Mouse (Mus musculus) liver, embryonic 13.5 days (tissue): ENCODE measurements around the gene Ric8b. TPM values are rescaled to one million over a fixed set of nuclear protein-coding genes. Genes with fewer than 3 reads are reported as not detected.

ENCODE experiments used
- ATAC-seq: fragments of 200-750 bp; cut with Nextera tagmentation; 2 replicates; pipeline ENCODE4 v1.8.0; 2017; ENCODE audit warnings: low read depth, mild to moderate bottlenecking, moderate number of reproducible peaks, moderate library complexity
- DNase-seq: peaks from one replicate; pipeline ENCODE4 v3.0.0; 2022
- H3K27ac ChIP-seq: fragments of 300-500 bp; sonication (generic); 2 replicates; pipeline ENCODE4 v1.5.1; 2015; ENCODE audit warnings: moderate library complexity, mild to moderate bottlenecking, inconsistent platforms
- H3K27me3 ChIP-seq: fragments of 300-500 bp; sonication (generic); 2 replicates; pipeline ENCODE4 v1.6.1; 2015; ENCODE audit warnings: mild to moderate bottlenecking, inconsistent platforms
- H3K36me3 ChIP-seq: fragments of 300-500 bp; sonication (generic); 2 replicates; pipeline ENCODE4 v1.6.1; 2015; ENCODE audit warnings: mild to moderate bottlenecking, inconsistent platforms
- H3K4me1 ChIP-seq: fragments of 300-500 bp; sonication (generic); replicated peaks from 2 replicates; pipeline ENCODE4 v1.6.1; 2015; ENCODE audit warnings: inconsistent platforms
- H3K4me2 ChIP-seq: fragments of 300-500 bp; sonication (generic); 2 replicates; pipeline ENCODE4 v1.6.1; 2015; ENCODE audit warnings: inconsistent platforms, mild to moderate bottlenecking, moderate library complexity
- H3K4me3 ChIP-seq: fragments of 300-500 bp; sonication (generic); replicated peaks from 2 replicates; pipeline ENCODE4 v1.5.1; 2015; ENCODE audit warnings: mild to moderate bottlenecking, inconsistent platforms
- H3K9ac ChIP-seq: fragments of 300-500 bp; sonication (generic); 2 replicates; pipeline ENCODE4 v1.6.1; 2015; ENCODE audit warnings: mild to moderate bottlenecking, inconsistent platforms
- H3K9me3 ChIP-seq: fragments of 300-500 bp; sonication (generic); replicated peaks from 2 replicates; pipeline ENCODE4 v1.6.1; 2016; ENCODE audit warnings: inconsistent platforms
- WGBS: fragments of 180-500 bp; shearing (Covaris S2); methylation state at CpG from one replicate; pipeline ENCODE4 v1.1.7; 2015; ENCODE audit not compliant: insufficient replicate concordance; 5-methylcytosine and 5-hydroxymethylcytosine counted together
- polyA plus RNA-seq: library from polyadenylated mRNA; unstranded; fragments of >200 nt; fragmentation: Nextera tagmentation; extraction: Ambion mirVana; gene quantifications from 2 replicates; pipeline ENCODE4 v1.2.1, GENCODE M21; 2015

Gene Ric8b
- polyA plus RNA-seq, 1 experiment from 2014 or later, result 3.9 TPM

DNA sequence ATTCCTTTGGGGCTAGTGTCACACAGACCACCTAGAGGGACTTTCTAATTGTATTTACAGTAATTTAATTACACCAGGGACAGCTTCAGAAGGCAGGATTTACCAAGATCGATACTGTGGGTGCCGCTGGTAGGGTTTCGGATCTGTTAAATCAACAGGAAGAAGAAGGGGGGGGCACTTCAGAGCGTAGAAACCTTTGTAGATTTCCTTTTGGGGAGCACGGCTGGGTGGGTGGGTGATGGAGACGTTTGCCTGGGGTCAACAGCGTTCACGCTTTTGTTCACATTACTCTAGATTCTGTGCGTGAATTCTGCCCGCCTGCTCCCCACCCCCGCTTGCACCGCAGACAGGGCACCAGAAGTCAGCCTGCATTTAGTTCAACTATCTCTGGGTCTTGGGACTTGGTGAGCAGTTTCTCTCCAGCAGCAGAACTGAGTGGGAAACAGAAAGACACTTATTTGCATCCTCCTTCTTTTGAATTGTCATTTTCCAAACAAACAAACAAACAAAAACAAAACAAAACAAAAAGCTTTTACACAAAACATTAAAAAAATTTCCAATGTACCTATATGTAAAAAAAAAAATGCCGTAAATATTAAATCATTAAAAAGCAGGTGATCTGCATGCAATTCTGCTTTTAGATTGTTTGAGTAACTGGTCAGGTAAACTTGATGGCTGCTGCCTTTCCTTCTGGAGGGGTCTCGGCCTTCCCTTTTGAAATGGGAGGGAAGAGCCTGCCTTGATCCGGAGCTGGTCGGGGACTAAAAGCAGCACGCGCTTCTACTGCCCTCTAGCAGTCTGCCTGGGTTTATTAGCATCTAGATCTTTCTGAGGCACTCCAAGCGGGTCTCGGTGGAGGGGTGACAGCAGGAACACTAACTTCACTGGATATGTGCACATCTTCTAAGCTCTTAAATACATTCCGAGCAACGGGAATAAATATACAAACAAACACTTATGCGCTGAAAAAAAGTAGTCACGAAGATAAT, 127.6 kb downstream of the Ric8b start:
- H3K4me1 ChIP-seq, result peaks cover 8% of the 10 kb centered on the region; the same call in 1 of the 2 replicates
- peak; percentile 9 for DNase-seq
- WGBS, result 8% methylated on average over 24 of the region's 24 CpGs
- no peak overlapping the region for H3K27ac ChIP-seq
- peak overlapping the region; percentile 40 for H3K4me3 ChIP-seq
- H3K4me2 ChIP-seq, result peak overlapping the region; percentile 63
- H3K27me3 ChIP-seq, result peaks cover 6% of the 10 kb centered on the region; the same call in 1 of the 2 replicates
- no peak for ATAC-seq
- no peaks in the 10 kb centered on the region for H3K9me3 ChIP-seq
- H3K36me3 ChIP-seq, result no peaks in the 10 kb centered on the region
- H3K9ac ChIP-seq, result peak overlapping the region; percentile 53; the same call in 1 of the 2 replicates

DNA sequence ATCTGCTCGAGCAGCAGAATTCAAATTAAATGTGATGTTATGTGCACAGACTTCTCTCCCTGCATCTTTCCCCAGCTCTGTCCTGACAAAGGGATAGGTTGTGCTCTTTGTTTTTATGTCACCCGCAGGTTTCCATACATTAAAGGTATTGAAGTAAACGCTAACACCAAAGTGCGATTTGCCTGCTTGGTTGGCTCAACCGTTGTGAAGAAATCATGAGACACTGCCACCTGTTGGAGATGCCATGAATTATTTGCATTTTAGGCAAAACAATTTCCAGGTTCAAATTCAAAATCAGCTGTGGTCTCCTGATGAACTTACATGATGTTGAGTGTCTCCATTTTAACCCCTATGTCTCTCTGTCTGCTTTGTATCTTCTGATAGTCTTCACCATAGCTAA, 129.2 kb downstream of the Ric8b start:
- Histone ChIP-seq H3K4me3 (no peak overlapping the region), H3K9me3 (no peaks in the 10 kb centered on the region), H3K4me1 (peaks cover 8% of the 10 kb centered on the region; the same call in 1 of the 2 replicates), H3K9ac (no peak overlapping the region), H3K36me3 (no peaks in the 10 kb centered on the region), H3K27me3 (peaks cover 6% of the 10 kb centered on the region; the same call in 1 of the 2 replicates), H3K4me2 (no peak overlapping the region), H3K27ac (no peak overlapping the region)
- 28% methylated on average over 5 of the region's 5 CpGs for WGBS
- ATAC-seq, result no peak
- no peak for DNase-seq

DNA sequence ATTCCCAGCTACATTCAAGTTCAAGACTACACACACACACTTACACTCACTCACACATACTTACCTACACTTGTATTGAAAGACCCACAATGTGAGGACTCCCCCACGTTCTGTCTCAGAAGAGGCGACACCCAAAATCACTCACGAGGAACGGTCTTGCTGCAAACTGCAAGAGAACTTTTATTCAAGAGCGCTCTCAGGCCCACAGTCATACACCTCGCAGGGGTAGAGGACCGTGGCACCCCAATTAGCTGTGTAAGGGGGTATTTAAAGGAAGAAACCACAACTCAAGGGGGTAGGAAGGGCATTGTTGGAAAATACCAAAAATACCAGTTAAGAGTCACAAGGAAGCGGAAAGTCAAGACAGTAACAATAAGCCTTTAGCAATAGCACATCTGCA, 130.6 kb downstream of the Ric8b start:
- Histone ChIP-seq H3K4me1 (peaks cover 8% of the 10 kb centered on the region; the same call in 1 of the 2 replicates), H3K27ac (no peak overlapping the region), H3K9ac (no peak overlapping the region), H3K27me3 (peaks cover 6% of the 10 kb centered on the region; the same call in 1 of the 2 replicates), H3K4me2 (no peak overlapping the region), H3K36me3 (no peaks in the 10 kb centered on the region), H3K4me3 (no peak overlapping the region), H3K9me3 (no peaks in the 10 kb centered on the region)
- ATAC-seq, result no peak
- DNase-seq, result no peak
- WGBS, result 80% methylated on average over 8 of the region's 8 CpGs

DNA sequence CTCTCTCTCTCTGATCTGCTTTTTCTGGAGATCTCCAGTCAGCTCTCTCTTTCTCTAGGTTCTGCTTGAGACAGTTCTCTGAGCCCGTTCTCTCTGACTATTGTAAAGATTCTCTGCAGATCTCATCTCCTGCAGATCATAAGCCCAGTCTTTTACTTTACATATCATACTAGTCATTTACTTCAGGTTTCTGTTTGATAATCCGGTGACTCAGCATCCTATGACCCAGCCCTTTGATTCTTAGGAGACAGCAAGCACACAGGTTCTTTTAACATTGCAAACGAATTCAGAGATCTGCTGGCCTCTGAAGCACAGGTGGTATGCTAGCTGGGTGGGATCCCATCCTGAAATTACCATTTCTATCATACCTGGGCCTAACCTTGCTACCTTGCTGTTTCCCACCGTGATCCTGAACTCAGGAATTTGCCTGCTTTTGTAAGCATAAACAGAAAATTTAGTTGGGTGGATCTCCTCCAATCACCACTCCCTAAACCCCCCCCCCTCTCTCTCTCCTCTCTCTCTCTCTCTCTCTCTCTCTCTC, 133.3 kb downstream of the Ric8b start:
- Histone ChIP-seq H3K27me3 (no peaks in the 10 kb centered on the region), H3K4me2 (no peak overlapping the region), H3K36me3 (no peaks in the 10 kb centered on the region), H3K27ac (no peak overlapping the region), H3K4me3 (no peak overlapping the region), H3K9me3 (no peaks in the 10 kb centered on the region), H3K4me1 (no peaks in the 10 kb centered on the region), H3K9ac (no peak overlapping the region)
- 28% methylated on average over 4 of the region's 4 CpGs for WGBS
- ATAC-seq, result no peak
- DNase-seq, result no peak

DNA sequence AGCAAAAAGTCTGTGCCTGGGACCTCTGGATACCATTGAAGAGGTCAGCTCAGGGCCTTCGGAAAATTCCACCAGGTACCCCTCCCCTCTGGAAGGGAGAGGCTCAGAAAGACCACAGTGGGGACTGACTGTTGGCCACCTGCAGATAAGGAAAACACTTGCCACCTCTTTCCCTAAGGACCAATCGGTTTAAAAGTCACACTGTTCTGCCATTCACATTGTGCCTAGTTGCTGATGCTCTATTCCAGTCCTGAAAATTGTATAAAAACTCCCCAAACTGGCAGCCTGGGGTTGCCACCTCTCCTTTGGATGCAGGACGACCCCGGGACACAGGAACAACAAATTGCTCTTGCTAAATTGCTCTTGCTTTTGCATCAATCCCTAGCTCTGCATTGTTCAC, 135.0 kb downstream of the Ric8b start:
- no peak for ATAC-seq
- H3K27me3 ChIP-seq, result no peaks in the 10 kb centered on the region

DNA sequence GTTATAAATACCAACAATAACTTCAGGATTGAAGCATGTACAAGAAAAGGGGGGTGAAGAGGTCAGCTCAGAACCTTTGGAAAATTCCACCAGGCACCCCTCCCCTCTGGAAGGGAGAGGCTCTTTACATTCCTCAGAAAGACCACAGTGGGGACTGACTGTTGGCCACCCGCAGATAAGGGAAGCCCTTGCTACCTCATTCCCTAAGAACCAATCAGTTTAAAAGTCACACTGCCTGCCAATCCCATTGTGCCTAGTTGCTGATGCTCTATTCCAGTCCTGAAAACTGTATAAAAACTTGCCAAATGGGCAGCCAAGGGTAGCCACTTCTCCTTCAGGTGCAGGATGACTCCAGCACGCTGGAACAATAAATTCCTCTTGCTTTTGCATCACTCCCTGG, 137.5 kb downstream of the Ric8b start:
- Histone ChIP-seq H3K27me3 (no peaks in the 10 kb centered on the region), H3K27ac (no peak overlapping the region), H3K4me3 (no peak overlapping the region), H3K9ac (no peak overlapping the region), H3K36me3 (no peaks in the 10 kb centered on the region), H3K4me1 (no peaks in the 10 kb centered on the region), H3K4me2 (no peak overlapping the region), H3K9me3 (no peaks in the 10 kb centered on the region)
- DNase-seq (no peak), ATAC-seq (no peak)
- 69% methylated on average over 2 of the region's 2 CpGs for WGBS

More for the DNA sequence above, 135.0 kb downstream of the Ric8b start:
- H3K4me2 ChIP-seq, result no peak overlapping the region
- no peak for DNase-seq
- H3K9ac ChIP-seq, result no peak overlapping the region
- H3K9me3 ChIP-seq, result no peaks in the 10 kb centered on the region
- no peaks in the 10 kb centered on the region for H3K36me3 ChIP-seq
- no peaks in the 10 kb centered on the region for H3K4me1 ChIP-seq
- no peak overlapping the region for H3K27ac ChIP-seq
- 23% methylated on average over 4 of the region's 4 CpGs for WGBS
- H3K4me3 ChIP-seq, result no peak overlapping the region

Other genes starting within 250 kb of the Ric8b start
- gene Rfx4, start 161.6 kb upstream of the Ric8b start, polyA plus RNA-seq, result not detected in 2 replicates
- 0.35 TPM in 2 replicates for gene Fhl4, start 184.9 kb downstream of the Ric8b start, polyA plus RNA-seq
- 17.5 and 21.1 TPM in 2 replicates for gene Tmem263, start 185.0 kb downstream of the Ric8b start, polyA plus RNA-seq
- gene Mterf2, start 210.4 kb downstream of the Ric8b start, polyA plus RNA-seq, result 6.0 and 7.6 TPM in 2 replicates